Mouse (Mus musculus) spleen, adult 2 months (tissue): ENCODE measurements at regions not wholly inside any gene's neighbourhood (a gene's known extent, or its start where the extent isn't known, plus 50 kb on each side); places are given as distances from the start of the nearest gene placed in this dataset.

Experiments
- CTCF ChIP-seq: fragments of 200-500 bp; IDR thresholded peaks from 2 replicates; pipeline ENCODE4 v1.5.1; 2011; ENCODE audit warnings: mild to moderate bottlenecking, inconsistent platforms; ENCODE audit not compliant: insufficient read depth, insufficient read length, insufficient replicate concordance; ENCODE audit errors: extremely low read depth
- POLR2A ChIP-seq: fragments of 200-500 bp; IDR thresholded peaks from 2 replicates; pipeline ENCODE4 v1.6.1; 2011; ENCODE audit warnings: low read depth, low read length, inconsistent platforms

- no peak for TF ChIP-seq POLR2A
- no peak for TF ChIP-seq CTCF
These were observed 50.9 kb upstream of the 1600014C23Rik start for GRCm38 (mm10) chr17:45784496-45784895.
